Mouse (Mus musculus): ENCODE results near the gene Ankrd53. TPM values are rescaled to one million over a fixed set of nuclear protein-coding genes. Genes with fewer than 3 reads are reported as not detected.

Ankrd53 gene
- polyA plus RNA-seq, 1 experiment from 2014 or later = 0.21 TPM

DNA sequence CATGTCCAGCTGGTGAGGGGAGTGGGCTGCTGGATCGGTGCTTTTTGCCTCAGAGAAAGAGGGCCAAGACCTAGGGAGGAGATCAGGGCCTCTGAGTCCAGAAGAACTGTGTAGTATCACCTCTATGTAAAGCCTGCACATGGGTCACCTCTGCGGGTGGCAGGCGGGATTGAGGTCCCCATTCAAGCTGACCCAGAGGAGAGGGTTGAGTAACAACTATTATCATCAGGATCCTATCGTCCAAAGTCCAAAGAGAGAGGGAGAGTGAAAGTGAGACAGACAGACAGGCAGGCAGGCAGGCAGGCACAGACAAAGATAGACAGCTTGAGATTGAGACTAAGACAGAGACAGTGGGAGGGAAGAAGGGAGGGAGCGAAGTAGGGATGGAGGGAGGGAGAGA is 19.2 kb upstream of the Ankrd53 start:
- DNase-seq = no peak
- Histone ChIP-seq H3K4me3 (ENCODE audit: low read depth, low read length) (no peak overlapping the region), H3K27ac (ENCODE audit: low read depth) (no peak overlapping the region), H3K9ac (no peak overlapping the region), H3K9me3 (ENCODE audit: low read depth, low read length) (no peaks in the 10 kb centered on the region), H3K4me1 (ENCODE audit: insufficient read depth) (no peaks in the 10 kb centered on the region), H3K27me3 (ENCODE audit: insufficient read depth, low read length) (no peaks in the 10 kb centered on the region), H3K36me3 (ENCODE audit: insufficient read depth) (no peaks in the 10 kb centered on the region), H3K4me2 (no peak overlapping the region)
- no peak for TF ChIP-seq CTCF (IDR thresholded peaks at IDR 0.05; ENCODE audit: low read depth)
- 62% methylated on average over 5 of the region's 5 CpGs for WGBS
- no peak for ATAC-seq (ENCODE audit: insufficient read depth)

DNA sequence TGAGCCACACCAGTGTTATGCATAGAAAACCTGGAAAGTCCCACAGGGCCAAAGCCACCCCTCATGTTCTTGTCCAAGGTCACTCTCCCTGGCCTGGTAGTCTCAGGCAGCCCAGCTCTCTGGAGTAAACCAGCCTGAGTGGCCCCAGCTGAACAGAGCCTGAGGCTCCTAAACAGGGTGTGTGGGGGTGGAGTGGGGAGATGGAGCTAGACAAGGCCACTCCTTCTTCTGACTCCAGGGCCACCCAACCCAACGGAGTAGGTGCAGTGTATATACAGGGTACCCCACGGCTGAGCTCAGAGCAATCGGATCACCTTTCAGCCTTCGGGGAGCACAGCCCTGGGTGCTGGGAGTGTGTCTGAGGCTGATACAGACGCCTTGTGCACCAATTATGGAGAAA is 18.3 kb upstream of the Ankrd53 start:
- peak; percentile 59; the same call in 1 of the 2 replicates for ATAC-seq (ENCODE audit: insufficient read depth)

DNA sequence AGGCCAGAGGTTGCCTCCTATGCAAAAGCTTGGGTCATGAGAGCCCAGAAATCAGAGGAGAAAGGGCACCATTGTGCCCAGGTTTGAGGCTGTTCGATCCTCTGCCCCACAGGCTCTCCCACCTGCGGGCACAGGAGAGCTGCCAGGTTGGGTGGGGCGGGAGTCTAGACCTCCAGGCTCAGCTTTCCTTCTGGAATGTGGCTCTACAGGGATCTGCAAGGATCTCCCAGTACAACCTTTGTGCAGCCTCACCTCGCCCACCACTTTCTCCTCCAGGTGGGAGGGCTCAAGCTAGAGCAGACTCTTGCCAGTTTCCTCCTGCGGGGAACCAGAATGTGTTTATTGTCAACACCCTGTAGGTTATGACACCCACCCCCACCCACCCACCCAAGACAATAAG is 17.9 kb upstream of the Ankrd53 start:
- H3K4me3 ChIP-seq (ENCODE audit: low read depth, low read length) = no peak overlapping the region
- peak; percentile 47 for DNase-seq
- no peak overlapping the region for H3K4me2 ChIP-seq
- H3K9me3 ChIP-seq (ENCODE audit: low read depth, low read length) = no peaks in the 10 kb centered on the region
- no peaks in the 10 kb centered on the region for H3K27me3 ChIP-seq (ENCODE audit: insufficient read depth, low read length)
- H3K27ac ChIP-seq (ENCODE audit: low read depth) = 0 out of 2 replicates have a peak overlapping the region, but pooled peaks have one; percentile 30
- ATAC-seq (ENCODE audit: insufficient read depth) = peak; percentile 64
- TF ChIP-seq CTCF (IDR thresholded peaks at IDR 0.05; ENCODE audit: low read depth) = no peak
- H3K36me3 ChIP-seq (ENCODE audit: insufficient read depth) = no peaks in the 10 kb centered on the region
- 33% methylated on average over 5 of the region's 5 CpGs for WGBS
- no peaks in the 10 kb centered on the region for H3K4me1 ChIP-seq (ENCODE audit: insufficient read depth)
- no peak overlapping the region for H3K9ac ChIP-seq

More for the DNA sequence above, 18.3 kb upstream of the Ankrd53 start:
- 58% methylated on average over 5 of the region's 5 CpGs for WGBS
- H3K27ac ChIP-seq (ENCODE audit: low read depth) = 0 out of 2 replicates have a peak overlapping the region, but pooled peaks have one; percentile 30
- no peaks in the 10 kb centered on the region for H3K9me3 ChIP-seq (ENCODE audit: low read depth, low read length)
- no peak overlapping the region for H3K4me3 ChIP-seq (ENCODE audit: low read depth, low read length)
- H3K4me2 ChIP-seq = no peak overlapping the region
- H3K36me3 ChIP-seq (ENCODE audit: insufficient read depth) = no peaks in the 10 kb centered on the region
- H3K9ac ChIP-seq = no peak overlapping the region
- no peaks in the 10 kb centered on the region for H3K4me1 ChIP-seq (ENCODE audit: insufficient read depth)
- TF ChIP-seq CTCF (IDR thresholded peaks at IDR 0.05; ENCODE audit: low read depth) = no peak
- H3K27me3 ChIP-seq (ENCODE audit: insufficient read depth, low read length) = no peaks in the 10 kb centered on the region
- DNase-seq = no peak

DNA sequence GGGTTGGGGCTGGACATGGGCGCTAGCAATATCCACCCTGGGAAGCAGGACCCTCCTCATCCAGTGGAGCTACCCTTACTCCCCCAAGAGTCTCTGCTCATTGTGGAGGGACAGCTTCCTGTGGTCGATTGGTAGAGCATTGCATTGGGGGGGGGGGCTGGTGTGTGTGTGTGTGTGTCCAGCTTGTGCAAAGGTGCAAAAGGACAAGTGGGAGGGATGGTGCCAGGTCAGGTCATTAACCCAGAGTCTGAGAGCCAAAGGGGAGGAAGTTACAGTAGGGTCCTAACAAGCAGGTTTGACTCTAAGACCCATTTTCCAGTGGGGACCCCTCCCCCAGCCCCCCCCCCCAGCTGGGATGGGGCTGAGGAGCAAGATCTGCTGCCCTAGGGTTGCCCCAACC is 17.0 kb upstream of the Ankrd53 start:
- no peak overlapping the region for H3K9ac ChIP-seq
- no peak for TF ChIP-seq CTCF (IDR thresholded peaks at IDR 0.05; ENCODE audit: low read depth)
- DNase-seq = no peak
- 54% methylated on average over 2 of the region's 2 CpGs for WGBS
- H3K4me1 ChIP-seq (ENCODE audit: insufficient read depth) = no peaks in the 10 kb centered on the region
- H3K4me3 ChIP-seq (ENCODE audit: low read depth, low read length) = no peak overlapping the region
- 0 out of 2 replicates have a peak, but pooled peaks cover under 1% of the 10 kb centered on the region for H3K27me3 ChIP-seq (ENCODE audit: insufficient read depth, low read length)
- H3K4me2 ChIP-seq = no peak overlapping the region
- ATAC-seq (ENCODE audit: insufficient read depth) = no peak
- H3K36me3 ChIP-seq (ENCODE audit: insufficient read depth) = no peaks in the 10 kb centered on the region
- H3K9me3 ChIP-seq (ENCODE audit: low read depth, low read length) = no peaks in the 10 kb centered on the region
- no peak overlapping the region for H3K27ac ChIP-seq (ENCODE audit: low read depth)

DNA sequence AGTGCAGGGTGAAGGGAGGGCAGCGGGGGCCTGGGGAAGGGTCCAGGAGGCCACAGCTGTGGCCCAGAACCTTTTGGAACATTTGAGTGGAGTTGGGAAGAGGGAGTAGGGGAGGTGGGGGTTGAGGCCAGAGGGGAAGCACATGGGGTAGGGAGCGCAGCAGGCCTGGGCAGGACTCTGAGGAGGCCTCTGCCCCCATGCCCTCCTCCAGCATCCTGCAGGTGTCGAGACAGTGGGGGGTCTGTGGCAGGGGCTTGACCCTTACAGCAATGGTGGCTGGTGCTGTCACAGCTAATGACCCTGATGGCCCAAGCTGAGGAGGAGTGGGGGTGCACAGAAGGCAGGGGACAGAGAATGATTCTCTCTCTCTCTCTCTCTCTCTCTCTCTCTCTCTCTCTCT is 13.2 kb upstream of the Ankrd53 start:
- Histone ChIP-seq H3K36me3 (ENCODE audit: insufficient read depth) (no peaks in the 10 kb centered on the region), H3K27me3 (ENCODE audit: insufficient read depth, low read length) (peaks cover 7% of the 10 kb centered on the region; the same call in 1 of the 2 replicates), H3K27ac (ENCODE audit: low read depth) (no peak overlapping the region), H3K4me2 (no peak overlapping the region), H3K4me3 (ENCODE audit: low read depth, low read length) (no peak overlapping the region), H3K9me3 (ENCODE audit: low read depth, low read length) (no peaks in the 10 kb centered on the region), H3K9ac (no peak overlapping the region), H3K4me1 (ENCODE audit: insufficient read depth) (no peaks in the 10 kb centered on the region)
- no peak for ATAC-seq (ENCODE audit: insufficient read depth)
- DNase-seq = no peak
- TF ChIP-seq CTCF (IDR thresholded peaks at IDR 0.05; ENCODE audit: low read depth) = no peak
- WGBS = 49% methylated on average over 3 of the region's 3 CpGs

DNA sequence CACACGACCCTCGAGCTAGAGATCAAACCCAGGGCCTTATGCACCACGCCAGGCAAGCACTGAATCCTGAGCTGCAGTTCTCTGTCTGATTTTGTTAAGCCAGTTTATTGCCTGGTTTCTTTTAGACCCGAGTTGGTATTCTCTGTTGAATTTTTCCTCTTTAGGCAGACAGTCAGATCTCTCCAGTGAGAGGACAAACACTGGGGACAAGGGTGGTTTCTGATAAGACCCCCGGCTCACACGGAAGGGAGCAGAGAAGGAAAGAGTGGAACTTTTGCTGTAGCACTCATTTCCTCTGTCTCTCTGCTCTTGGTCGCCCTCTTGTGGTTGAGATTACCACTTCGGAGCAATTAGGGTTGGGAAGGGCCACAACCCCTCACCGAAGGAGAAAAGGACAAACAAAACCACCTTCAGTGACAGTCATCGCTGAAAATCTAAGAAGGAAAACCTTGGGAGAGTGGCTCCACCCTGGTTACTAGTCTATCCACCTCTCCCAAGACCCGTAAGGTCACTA is 12.2 kb upstream of the Ankrd53 start:
- no peaks in the 10 kb centered on the region for H3K4me1 ChIP-seq (ENCODE audit: insufficient read depth)
- no peaks in the 10 kb centered on the region for H3K9me3 ChIP-seq (ENCODE audit: low read depth, low read length)
- 0 out of 2 replicates have a peak overlapping the region, but pooled peaks have one; percentile 25 for H3K4me2 ChIP-seq
- 0 out of 2 replicates have a peak, but pooled peaks have one; percentile 17 for ATAC-seq (ENCODE audit: insufficient read depth)
- no peaks in the 10 kb centered on the region for H3K36me3 ChIP-seq (ENCODE audit: insufficient read depth)
- DNase-seq = peak; percentile 84
- H3K27me3 ChIP-seq (ENCODE audit: insufficient read depth, low read length) = peaks cover 7% of the 10 kb centered on the region; the same call in 1 of the 2 replicates
- WGBS = 7% methylated on average over 11 of the region's 11 CpGs
- H3K27ac ChIP-seq (ENCODE audit: low read depth) = no peak overlapping the region
- H3K4me3 ChIP-seq (ENCODE audit: low read depth, low read length) = no peak overlapping the region
- peak overlapping the region; percentile 34; the same call in 1 of the 2 replicates for H3K9ac ChIP-seq
- peak; percentile 90 for TF ChIP-seq CTCF (IDR thresholded peaks at IDR 0.05; ENCODE audit: low read depth)

DNA sequence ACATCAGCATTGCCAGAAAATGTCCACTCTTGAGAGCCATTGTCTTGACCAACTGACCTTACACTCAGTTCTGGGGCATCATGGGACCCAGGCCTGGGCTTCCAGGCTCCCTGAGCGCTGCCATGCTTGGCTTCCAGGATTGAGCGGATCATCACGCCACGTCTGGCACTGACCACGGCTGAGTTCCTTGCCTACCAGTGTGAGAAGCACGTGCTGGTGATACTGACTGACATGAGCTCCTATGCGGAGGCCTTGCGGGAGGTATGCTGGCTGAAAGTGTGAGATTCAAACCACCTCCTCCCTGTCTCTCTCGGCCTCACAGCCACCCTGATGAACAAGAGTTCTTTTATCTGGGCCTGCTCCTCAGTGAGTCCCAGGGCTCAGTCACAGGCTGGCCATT is 6.4 kb upstream of the Ankrd53 start:
- no peak for ATAC-seq (ENCODE audit: insufficient read depth)
- no peak overlapping the region for H3K9ac ChIP-seq
- no peaks in the 10 kb centered on the region for H3K9me3 ChIP-seq (ENCODE audit: low read depth, low read length)
- H3K27me3 ChIP-seq (ENCODE audit: insufficient read depth, low read length) = peaks cover 34% of the 10 kb centered on the region
- TF ChIP-seq CTCF (IDR thresholded peaks at IDR 0.05; ENCODE audit: low read depth) = no peak
- H3K36me3 ChIP-seq (ENCODE audit: insufficient read depth) = no peaks in the 10 kb centered on the region
- no peak overlapping the region for H3K4me2 ChIP-seq
- 54% methylated on average over 9 of the region's 9 CpGs for WGBS
- H3K4me1 ChIP-seq (ENCODE audit: insufficient read depth) = no peaks in the 10 kb centered on the region
- H3K27ac ChIP-seq (ENCODE audit: low read depth) = no peak overlapping the region
- H3K4me3 ChIP-seq (ENCODE audit: low read depth, low read length) = no peak overlapping the region
- DNase-seq = no peak

Measured in lung, embryonic 14.5 days (tissue).